Mouse (Mus musculus): ENCODE measurements around the gene Tjp1. TPM values are rescaled to one million over a fixed set of nuclear protein-coding genes. Genes with fewer than 3 reads are reported as not detected.

Gene Tjp1
- polyA plus RNA-seq (2017; shearing (Covaris generic)): under 1 TPM; 0.31 to 0.40 TPM

DNA sequence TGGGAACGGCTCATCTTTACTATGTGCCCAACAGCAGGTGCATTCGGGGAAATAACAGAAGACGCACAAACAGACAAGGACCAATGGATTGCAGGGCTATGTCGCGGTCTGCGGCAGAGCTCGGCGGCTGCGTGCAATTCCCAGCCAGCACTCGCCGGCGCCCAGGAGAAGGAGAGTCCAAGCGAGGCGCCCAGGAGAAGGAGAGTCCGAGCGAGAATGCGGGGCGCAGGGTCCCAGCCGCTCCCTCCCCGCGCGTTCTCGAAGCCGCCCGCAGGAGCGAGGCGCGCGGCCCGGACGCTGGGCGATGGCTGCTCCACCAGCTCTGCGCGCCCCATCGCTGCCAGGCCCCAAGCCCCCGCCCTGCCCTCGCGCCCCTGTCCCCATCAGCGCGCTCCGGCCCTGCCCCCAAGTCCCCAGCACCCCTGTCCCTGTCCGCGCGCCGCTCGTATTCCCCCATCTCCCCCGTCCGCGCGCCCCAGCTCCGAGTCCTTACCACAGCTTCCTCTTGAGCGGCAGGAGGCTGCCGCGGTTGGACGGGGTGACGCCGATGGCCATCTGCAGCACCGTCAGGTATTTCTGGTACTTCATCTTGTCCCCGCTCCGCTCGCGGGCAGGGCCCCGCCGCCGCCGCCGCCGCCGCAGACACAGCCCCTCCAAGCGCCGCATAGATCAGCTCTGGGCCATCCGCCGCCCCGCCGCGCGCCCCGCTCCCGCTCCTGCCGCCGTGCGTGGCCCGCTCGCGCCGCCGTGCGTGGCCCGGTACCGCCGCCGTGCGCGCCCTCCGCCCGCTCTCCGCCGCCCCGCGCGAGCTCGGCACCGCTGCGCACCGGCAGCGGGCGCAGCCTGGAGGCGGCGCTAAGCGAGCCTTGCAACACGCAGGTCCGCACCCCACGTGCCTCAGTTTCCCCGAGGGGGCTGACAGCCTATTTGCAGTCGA is at the start of gene Tjp1:
TSS of gene Tjp1 (minus strand) at position 711 of the 937 bp plus-strand sequence.

Other genes with a start within 250 kb of the Tjp1 start
- gene Tarsl2, start 117.1 kb upstream of the Tjp1 start, polyA plus RNA-seq (2017; shearing (Covaris generic)): 10 to 100 TPM in 1 of 2 experiments, 1 to 10 TPM in 1; 5.1 to 12.4 TPM
- 100 to 1,000 TPM in 1 of 2 experiments, 10 to 100 TPM in 1; 90.1 to 105 TPM for gene Tm2d3, start 163.4 kb upstream of the Tjp1 start, polyA plus RNA-seq (2017; shearing (Covaris generic))

All from inflammation-experienced regulatory T-cells (primary cell).